Mouse (Mus musculus) bone marrow, adult 2 months (tissue): ENCODE results near the gene Ccdc120.

Source experiments
- CTCF ChIP-seq: fragments of 200-500 bp; IDR thresholded peaks from 2 replicates; pipeline ENCODE4 v1.5.1; 2011; ENCODE audit warnings: low read length, control low read depth; ENCODE audit not compliant: control insufficient read depth, insufficient read depth
- POLR2A ChIP-seq: fragments of 200-500 bp; IDR thresholded peaks from 2 replicates; pipeline ENCODE4 v1.6.1; 2011; ENCODE audit warnings: low read depth, mild to moderate bottlenecking, control low read depth, low read length, borderline replicate concordance; ENCODE audit not compliant: control insufficient read depth

DNA sequence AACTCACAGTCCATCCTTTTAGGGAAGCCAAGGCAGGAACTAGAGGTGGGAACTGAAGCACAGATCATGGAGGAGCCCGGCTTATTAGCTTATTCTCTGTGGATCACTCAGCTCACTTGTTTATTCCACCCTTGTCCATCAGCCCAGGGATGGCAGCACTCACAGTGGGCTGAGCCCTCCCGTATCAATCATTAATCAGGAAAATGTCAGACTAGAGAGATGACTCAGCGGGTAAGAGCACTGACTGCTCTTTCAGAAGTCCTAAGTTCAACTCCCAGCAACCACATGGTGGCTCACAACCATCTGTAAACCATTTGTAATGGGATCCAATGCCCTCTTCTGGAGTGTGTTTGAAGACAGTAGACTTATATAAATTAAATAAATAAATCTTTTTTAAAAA, 46.6 kb upstream of the Ccdc120 start:
- TF ChIP-seq CTCF (no peak), POLR2A (no peak)
